Mouse (Mus musculus): ENCODE results near the gene Tead4. TPM values are rescaled to one million over a fixed set of nuclear protein-coding genes. Genes with fewer than 3 reads are reported as not detected.

The Tead4 gene
- polyA plus RNA-seq, 1 experiment: 70.9 TPM

DNA sequence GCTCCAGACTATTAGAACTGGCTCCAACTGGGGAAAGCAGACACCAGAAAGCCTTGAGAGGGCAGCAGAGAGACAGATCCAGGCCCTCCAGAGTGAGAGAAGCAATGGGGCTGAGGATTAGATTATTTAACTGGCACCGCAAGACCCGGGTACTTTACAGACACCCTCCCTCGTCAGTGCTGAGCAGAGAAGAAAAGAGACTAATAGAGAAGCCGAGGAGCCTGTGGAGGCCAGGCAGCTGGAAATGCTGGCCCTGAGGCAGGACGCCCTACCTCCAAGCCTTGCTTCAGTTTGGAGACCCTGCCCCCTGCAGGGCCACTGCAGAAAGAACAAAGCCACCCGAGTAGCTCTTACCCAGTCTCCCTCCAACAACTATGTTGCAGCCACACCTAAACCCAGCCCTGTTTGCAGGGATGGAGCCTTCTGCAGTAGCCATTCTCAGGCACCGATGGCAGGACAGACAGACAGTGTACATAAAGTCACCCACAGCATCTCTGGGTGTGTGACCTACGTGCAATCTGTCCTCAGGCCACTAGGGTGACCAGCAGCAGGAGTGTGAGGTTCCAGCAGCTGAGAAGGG lies 73.1 kb downstream of the Tead4 start:
- peaks cover 26% of the 10 kb centered on the region for H3K36me3 ChIP-seq (ENCODE audit: control insufficient read depth, insufficient read depth)
- H3K4me2 ChIP-seq (ENCODE audit: low read depth): no peak overlapping the region
- no peaks in the 10 kb centered on the region for H3K79me2 ChIP-seq (ENCODE audit: control insufficient read depth, insufficient read depth)
- H3K4me3 ChIP-seq: no peak overlapping the region
- H3K27me3 ChIP-seq (ENCODE audit: control insufficient read depth, insufficient read depth, insufficient read length): no peaks in the 10 kb centered on the region
- no peak overlapping the region for H3ac ChIP-seq (ENCODE audit: control insufficient read depth, insufficient read length)
- TF ChIP-seq TCF3 (IDR thresholded peaks at IDR 0.05; ENCODE audit: insufficient read length, low read depth): no peak
- peak; percentile 59 for TF ChIP-seq POLR2AphosphoS2 (IDR thresholded peaks at IDR 0.05; ENCODE audit: insufficient read length, low read depth)

DNA sequence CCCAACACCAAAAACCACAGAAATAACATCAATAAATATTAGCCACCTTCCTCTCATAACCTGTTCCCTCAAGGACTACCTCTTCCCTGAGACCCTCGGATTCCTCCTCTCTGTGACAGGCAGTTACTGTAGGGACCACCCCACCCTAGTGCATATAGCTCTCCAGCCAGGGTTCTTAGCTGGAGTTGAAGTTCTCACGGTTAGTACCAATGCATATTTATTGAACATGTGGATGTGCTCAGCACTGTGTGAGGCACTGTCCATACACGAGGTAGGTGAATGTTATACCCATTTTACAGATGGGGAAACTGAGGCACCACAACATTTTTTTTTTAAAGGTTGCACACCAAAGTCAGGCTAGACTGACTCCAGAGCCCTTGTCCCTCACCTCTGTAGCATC lies 73.7 kb downstream of the Tead4 start:
- H3K4me2 ChIP-seq (ENCODE audit: low read depth): no peak overlapping the region
- no peak overlapping the region for H3K4me3 ChIP-seq
- no peak overlapping the region for H3ac ChIP-seq (ENCODE audit: control insufficient read depth, insufficient read length)
- TF ChIP-seq MYOG (IDR thresholded peaks at IDR 0.05; ENCODE audit: control insufficient read depth in 1 of 3, insufficient read depth in 1 of 3, insufficient read length in 2 of 3, low read depth in 2 of 3) (no peak), USF1 (IDR thresholded peaks at IDR 0.05; ENCODE audit: low read depth) (no peak), REST (IDR thresholded peaks at IDR 0.05; ENCODE audit: insufficient read depth, insufficient read length) (no peak), MYOD1 (IDR thresholded peaks at IDR 0.05; ENCODE audit: control insufficient read depth in 1 of 3, insufficient read length in 2 of 3, low read depth in 2 of 3) (no peak), TCF12 (IDR thresholded peaks at IDR 0.05; ENCODE audit: insufficient read depth, poor library complexity, severe bottlenecking) (no peak), POLR2A (IDR thresholded peaks at IDR 0.05; ENCODE audit: insufficient read length, low read depth) (no peak), CEBPB (IDR thresholded peaks at IDR 0.05; ENCODE audit: insufficient read depth, poor library complexity, severe bottlenecking) (no peak), POLR2AphosphoS2 (IDR thresholded peaks at IDR 0.05; ENCODE audit: insufficient read length, low read depth) (no peak), TCF3 (IDR thresholded peaks at IDR 0.05; ENCODE audit: insufficient read length, low read depth) (no peak), SRF (IDR thresholded peaks at IDR 0.05; ENCODE audit: control insufficient read depth, insufficient read length, low read depth) (no peak), E2F4 (IDR thresholded peaks at IDR 0.05; ENCODE audit: insufficient read depth) (no peak), MAX (IDR thresholded peaks at IDR 0.05; ENCODE audit: low read depth) (no peak)
- H3K36me3 ChIP-seq (ENCODE audit: control insufficient read depth, insufficient read depth): peaks cover 26% of the 10 kb centered on the region
- H3K27me3 ChIP-seq (ENCODE audit: control insufficient read depth, insufficient read depth, insufficient read length): no peaks in the 10 kb centered on the region
- H3K79me2 ChIP-seq (ENCODE audit: control insufficient read depth, insufficient read depth): no peaks in the 10 kb centered on the region

GRCm38 (mm10) chr6:128225846-128226176 lies 74.8 kb downstream of the Tead4 start:
- Histone ChIP-seq H3K36me3 (ENCODE audit: control insufficient read depth, insufficient read depth) (peaks cover 26% of the 10 kb centered on the region), H3K79me2 (ENCODE audit: control insufficient read depth, insufficient read depth) (no peaks in the 10 kb centered on the region), H3ac (ENCODE audit: control insufficient read depth, insufficient read length) (no peak overlapping the region), H3K4me2 (ENCODE audit: low read depth) (no peak overlapping the region), H3K4me3 (no peak overlapping the region), H3K27me3 (ENCODE audit: control insufficient read depth, insufficient read depth, insufficient read length) (no peaks in the 10 kb centered on the region)
- TF ChIP-seq REST (IDR thresholded peaks at IDR 0.05; ENCODE audit: insufficient read depth, insufficient read length): no peak
- no peak for TF ChIP-seq MAX (IDR thresholded peaks at IDR 0.05; ENCODE audit: low read depth)
- no peak for TF ChIP-seq E2F4 (IDR thresholded peaks at IDR 0.05; ENCODE audit: insufficient read depth)
- TF ChIP-seq MYOD1 (IDR thresholded peaks at IDR 0.05; ENCODE audit: control insufficient read depth in 1 of 3, insufficient read length in 2 of 3, low read depth in 2 of 3): no peak
- no peak for TF ChIP-seq MYOG (IDR thresholded peaks at IDR 0.05; ENCODE audit: control insufficient read depth in 1 of 3, insufficient read depth in 1 of 3, insufficient read length in 2 of 3, low read depth in 2 of 3)
- TF ChIP-seq POLR2A (IDR thresholded peaks at IDR 0.05; ENCODE audit: insufficient read length, low read depth): no peak
- no peak for TF ChIP-seq TCF12 (IDR thresholded peaks at IDR 0.05; ENCODE audit: insufficient read depth, poor library complexity, severe bottlenecking)
- no peak for TF ChIP-seq TCF3 (IDR thresholded peaks at IDR 0.05; ENCODE audit: insufficient read length, low read depth)

DNA sequence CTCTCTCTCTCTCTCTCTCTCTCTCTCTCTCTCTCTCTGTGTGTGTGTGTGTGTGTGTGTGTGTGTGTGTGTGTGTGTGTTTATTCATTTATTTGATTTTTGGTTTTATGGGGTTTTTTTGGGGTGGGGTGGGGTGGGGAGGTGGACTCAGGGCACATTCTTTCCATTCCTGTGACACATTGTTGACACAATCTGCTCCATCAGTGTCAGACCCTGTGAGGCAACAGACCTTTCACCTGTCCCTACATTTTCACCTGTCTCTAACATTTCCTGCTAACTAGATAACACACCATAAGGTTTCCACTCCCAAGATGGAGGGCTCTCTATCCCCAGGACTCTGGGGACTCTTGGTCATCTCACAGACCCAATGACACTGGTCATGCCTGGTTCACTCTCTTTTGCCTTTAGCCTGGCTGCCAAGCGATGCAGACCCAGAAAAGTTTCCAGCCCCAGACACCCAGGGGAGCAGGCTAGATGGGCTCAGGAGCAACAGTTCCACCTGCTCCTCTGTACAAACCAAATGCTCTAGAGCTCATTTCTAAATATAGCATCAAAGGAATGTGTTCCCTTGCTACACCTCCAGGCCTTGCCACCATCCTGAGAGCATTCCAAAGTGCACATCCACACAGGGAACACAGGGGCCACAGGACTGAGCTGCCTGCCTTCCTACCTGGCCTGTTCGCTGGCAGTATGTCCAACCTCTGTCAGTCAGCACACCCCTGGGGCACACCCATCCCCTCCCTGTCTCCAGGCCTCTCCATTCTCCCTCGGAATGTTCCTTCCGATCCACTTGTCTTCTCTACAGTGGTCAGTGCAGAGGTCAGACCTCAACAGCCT lies 75.4 kb downstream of the Tead4 start:
- Histone ChIP-seq H3K4me3 (no peak overlapping the region), H3K27me3 (ENCODE audit: control insufficient read depth, insufficient read depth, insufficient read length) (no peaks in the 10 kb centered on the region), H3K79me2 (ENCODE audit: control insufficient read depth, insufficient read depth) (no peaks in the 10 kb centered on the region), H3K4me2 (ENCODE audit: low read depth) (no peak overlapping the region), H3K36me3 (ENCODE audit: control insufficient read depth, insufficient read depth) (peaks cover 25% of the 10 kb centered on the region), H3ac (ENCODE audit: control insufficient read depth, insufficient read length) (no peak overlapping the region)
- TF ChIP-seq SRF (IDR thresholded peaks at IDR 0.05; ENCODE audit: control insufficient read depth, insufficient read length, low read depth) (no peak), TCF12 (IDR thresholded peaks at IDR 0.05; ENCODE audit: insufficient read depth, poor library complexity, severe bottlenecking) (no peak), TCF3 (IDR thresholded peaks at IDR 0.05; ENCODE audit: insufficient read length, low read depth) (no peak), MAX (IDR thresholded peaks at IDR 0.05; ENCODE audit: low read depth) (no peak), USF1 (IDR thresholded peaks at IDR 0.05; ENCODE audit: low read depth) (no peak), E2F4 (IDR thresholded peaks at IDR 0.05; ENCODE audit: insufficient read depth) (no peak), POLR2A (IDR thresholded peaks at IDR 0.05; ENCODE audit: insufficient read length, low read depth) (peak; percentile 30), CEBPB (IDR thresholded peaks at IDR 0.05; ENCODE audit: insufficient read depth, poor library complexity, severe bottlenecking) (no peak), MYOD1 (IDR thresholded peaks at IDR 0.05; ENCODE audit: control insufficient read depth in 1 of 3, insufficient read length in 2 of 3, low read depth in 2 of 3) (peak in 1 of 3 experiments; percentile 9), REST (IDR thresholded peaks at IDR 0.05; ENCODE audit: insufficient read depth, insufficient read length) (no peak), POLR2AphosphoS2 (IDR thresholded peaks at IDR 0.05; ENCODE audit: insufficient read length, low read depth) (peak; percentile 63), MYOG (IDR thresholded peaks at IDR 0.05; ENCODE audit: control insufficient read depth in 1 of 3, insufficient read depth in 1 of 3, insufficient read length in 2 of 3, low read depth in 2 of 3) (no peak)
